Mouse (Mus musculus): ENCODE data around the gene Irf6.

DNA sequence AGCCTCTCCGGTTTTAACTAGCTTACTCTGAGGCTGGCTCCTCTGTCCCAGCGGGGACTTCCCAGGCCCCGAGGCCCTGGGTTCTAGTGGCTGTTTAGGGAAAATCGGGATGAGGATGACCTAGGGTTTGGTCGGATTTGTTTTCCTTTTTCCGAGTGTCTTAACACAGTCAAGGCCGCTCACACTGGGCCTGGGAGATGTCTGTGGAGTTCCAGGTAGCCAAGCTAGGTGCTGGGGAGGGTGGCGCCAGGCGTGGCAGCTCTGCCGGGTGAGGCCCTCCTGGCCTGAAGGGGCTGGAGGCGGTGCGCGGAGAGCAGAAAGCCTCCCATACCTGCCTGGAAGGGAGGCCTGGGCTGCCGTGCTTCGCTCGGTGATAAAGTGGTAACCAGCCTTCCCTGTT, 650 bp downstream of the Irf6 start:
- TF ChIP-seq POLR2A (IDR thresholded peaks at IDR 0.05; ENCODE audit: borderline replicate concordance, extremely low read depth, insufficient read depth, insufficient read length, poor library complexity, severe bottlenecking) (no peak), CTCF (IDR thresholded peaks at IDR 0.05; ENCODE audit: borderline replicate concordance, extremely low read depth, insufficient read depth, insufficient read length) (no peak)

Data from brain, embryonic 14.5 days (tissue).